Mouse (Mus musculus) midbrain, embryonic 16.5 days (tissue): ENCODE measurements around the gene Nfkbib. TPM values are rescaled to one million over a fixed set of nuclear protein-coding genes. Genes with fewer than 3 reads are reported as not detected.

ENCODE experiments used
- ATAC-seq: fragments of 200-750 bp; cut with Nextera tagmentation; 2 replicates; pipeline ENCODE4 v1.8.0; 2017; ENCODE audit warnings: moderate TSS enrichment
- H3K27ac ChIP-seq: fragments of 300-500 bp; sonication (generic); 2 replicates; pipeline ENCODE4 v1.5.1; 2014; ENCODE audit warnings: mild to moderate bottlenecking, low read length, mixed read lengths
- H3K27me3 ChIP-seq: fragments of 300-500 bp; sonication (generic); 2 replicates; pipeline ENCODE4 v1.6.1; 2014; ENCODE audit warnings: low read depth, low read length, mixed read lengths; ENCODE audit not compliant: control insufficient read depth, insufficient read depth
- H3K36me3 ChIP-seq: fragments of 300-500 bp; sonication (generic); 2 replicates; pipeline ENCODE4 v1.6.1; 2014; ENCODE audit warnings: mild to moderate bottlenecking, low read length, moderate library complexity, mixed read lengths; ENCODE audit not compliant: control insufficient read depth, insufficient read depth
- H3K4me1 ChIP-seq: fragments of 300-500 bp; sonication (generic); 2 replicates; pipeline ENCODE4 v1.6.1; 2014; ENCODE audit warnings: mild to moderate bottlenecking, low read length, mixed read lengths; ENCODE audit not compliant: control insufficient read depth, insufficient read depth
- H3K4me2 ChIP-seq: fragments of 300-500 bp; sonication (generic); 2 replicates; pipeline ENCODE4 v1.6.1; 2014; ENCODE audit warnings: mild to moderate bottlenecking, low read length, mixed read lengths
- H3K4me3 ChIP-seq: fragments of 300-500 bp; sonication (generic); 2 replicates; pipeline ENCODE4 v1.5.1; 2014; ENCODE audit warnings: low read depth, mild to moderate bottlenecking, low read length, moderate library complexity, mixed read lengths
- H3K9ac ChIP-seq: fragments of 300-500 bp; sonication (generic); 2 replicates; pipeline ENCODE4 v1.6.1; 2014; ENCODE audit warnings: low read depth, low read length, mixed read lengths
- H3K9me3 ChIP-seq: fragments of 300-500 bp; sonication (generic); replicated peaks from 2 replicates; pipeline ENCODE4 v1.6.1; 2014; ENCODE audit warnings: mild to moderate bottlenecking, low read length, mixed read lengths; ENCODE audit not compliant: control insufficient read depth, poor library complexity, severe bottlenecking
- WGBS: fragments of 180-500 bp; shearing (Covaris S2); extraction: QIAGEN DNeasy Blood & Tissue Kit; methylation state at CpG from one replicate; pipeline ENCODE4 v1.1.7; 2014; 5-methylcytosine and 5-hydroxymethylcytosine counted together
- polyA plus RNA-seq: library from polyadenylated mRNA; unstranded; fragments of >200 nt; fragmentation: Nextera tagmentation; extraction: Ambion mirVana; gene quantifications from 2 replicates; pipeline ENCODE4 v1.2.1, GENCODE M21; 2015

Gene Nfkbib
- polyA plus RNA-seq, 1 experiment from 2014 or later: 64.7 TPM

- H3K4me3 ChIP-seq: no peak overlapping the region
- 0 out of 2 replicates have a peak, but pooled peaks cover 3% of the 10 kb centered on the region for H3K4me1 ChIP-seq
- H3K27ac ChIP-seq: no peak overlapping the region
- H3K9ac ChIP-seq: no peak overlapping the region
- H3K27me3 ChIP-seq: no peaks in the 10 kb centered on the region; the same call in 1 of the 2 replicates
- ATAC-seq: no peak
- no peaks in the 10 kb centered on the region for H3K9me3 ChIP-seq
- 0 out of 2 replicates have a peak, but pooled peaks cover 2% of the 10 kb centered on the region for H3K36me3 ChIP-seq
- H3K4me2 ChIP-seq: no peak overlapping the region
Observed at GRCm38 (mm10) chr7:28791706-28792105, 24.4 kb upstream of the Nfkbib start.

- no peak overlapping the region for H3K4me3 ChIP-seq
- H3K36me3 ChIP-seq: 0 out of 2 replicates have a peak, but pooled peaks cover 2% of the 10 kb centered on the region
- H3K27ac ChIP-seq: no peak overlapping the region
- ATAC-seq: no peak
- no peaks in the 10 kb centered on the region for H3K9me3 ChIP-seq
- no peaks in the 10 kb centered on the region for H3K27me3 ChIP-seq
- no peak overlapping the region for H3K9ac ChIP-seq
- no peak overlapping the region for H3K4me2 ChIP-seq
- no peaks in the 10 kb centered on the region for H3K4me1 ChIP-seq
- 51% methylated on average over 8 of the region's 8 CpGs for WGBS
Observed at GRCm38 (mm10) chr7:28790066-28790806, 22.9 kb upstream of the Nfkbib start.

GRCm38 (mm10) chr7:28789235-28789634 lies 21.9 kb upstream of the Nfkbib start:
- Histone ChIP-seq H3K27me3 (no peaks in the 10 kb centered on the region), H3K36me3 (0 out of 2 replicates have a peak, but pooled peaks cover 2% of the 10 kb centered on the region), H3K4me1 (no peaks in the 10 kb centered on the region), H3K4me2 (no peak overlapping the region), H3K27ac (no peak overlapping the region), H3K4me3 (no peak overlapping the region), H3K9ac (no peak overlapping the region), H3K9me3 (no peaks in the 10 kb centered on the region)
- WGBS: 83% methylated on average over 3 of the region's 3 CpGs
- ATAC-seq: no peak

- H3K4me3 ChIP-seq: no peak within 1 kb of the TSS
Observed at GRCm38 (mm10) chr7:28788307-28789195, 21.2 kb upstream of the Nfkbib start, which contains the start of gene Rinl. Rinl (plus strand) TSS chr7:28788969.

GRCm38 (mm10) chr7:28787884-28788283 lies 20.6 kb upstream of the Nfkbib start:
- WGBS: 93% methylated on average over 9 of the region's 9 CpGs

More at GRCm38 (mm10) chr7:28788307-28789195, 21.2 kb upstream of the Nfkbib start, which contains the start of gene Rinl:
- WGBS: 76% methylated on average over 5 of the region's 5 CpGs
- H3K4me2 ChIP-seq: no peak within 1 kb of the TSS
- no peak for ATAC-seq
- no peaks in the 10 kb centered on the region for H3K27me3 ChIP-seq
- H3K36me3 ChIP-seq: 0 out of 2 replicates have a peak, but pooled peaks cover 2% of the 10 kb centered on the region
- no peak within 1 kb of the TSS for H3K27ac ChIP-seq
- H3K9me3 ChIP-seq: no peaks in the 10 kb centered on the region
- no peaks in the 10 kb centered on the region for H3K4me1 ChIP-seq
- no peak within 1 kb of the TSS for H3K9ac ChIP-seq

GRCm38 (mm10) chr7:28785161-28785560 lies 17.8 kb upstream of the Nfkbib start:
- no peaks in the 10 kb centered on the region for H3K4me1 ChIP-seq
- no peak overlapping the region for H3K4me3 ChIP-seq
- H3K36me3 ChIP-seq: 0 out of 2 replicates have a peak, but pooled peaks cover 2% of the 10 kb centered on the region
- H3K9ac ChIP-seq: no peak overlapping the region
- no peaks in the 10 kb centered on the region for H3K9me3 ChIP-seq
- no peak for ATAC-seq
- H3K27me3 ChIP-seq: no peaks in the 10 kb centered on the region
- no peak overlapping the region for H3K27ac ChIP-seq
- 72% methylated on average over 5 of the region's 5 CpGs for WGBS
- H3K4me2 ChIP-seq: no peak overlapping the region

More at GRCm38 (mm10) chr7:28787884-28788283, 20.6 kb upstream of the Nfkbib start:
- H3K4me3 ChIP-seq: no peak overlapping the region
- H3K36me3 ChIP-seq: 0 out of 2 replicates have a peak, but pooled peaks cover 2% of the 10 kb centered on the region
- no peaks in the 10 kb centered on the region for H3K9me3 ChIP-seq
- no peak overlapping the region for H3K9ac ChIP-seq
- ATAC-seq: no peak
- H3K27ac ChIP-seq: no peak overlapping the region
- H3K4me2 ChIP-seq: no peak overlapping the region
- no peaks in the 10 kb centered on the region for H3K4me1 ChIP-seq
- H3K27me3 ChIP-seq: no peaks in the 10 kb centered on the region

GRCm38 (mm10) chr7:28781261-28781663 lies 13.9 kb upstream of the Nfkbib start:
- H3K4me3 ChIP-seq: no peak overlapping the region
- H3K27me3 ChIP-seq: no peaks in the 10 kb centered on the region
- WGBS: 87% methylated on average over 8 of the region's 8 CpGs
- H3K9me3 ChIP-seq: no peaks in the 10 kb centered on the region
- H3K9ac ChIP-seq: no peak overlapping the region
- no peak overlapping the region for H3K27ac ChIP-seq
- peaks cover 7% of the 10 kb centered on the region; the same call in 1 of the 2 replicates for H3K36me3 ChIP-seq
- no peaks in the 10 kb centered on the region for H3K4me1 ChIP-seq
- ATAC-seq: no peak
- no peak overlapping the region for H3K4me2 ChIP-seq

- Histone ChIP-seq H3K36me3 (peaks cover 7% of the 10 kb centered on the region; the same call in 1 of the 2 replicates), H3K4me3 (no peak overlapping the region), H3K27ac (no peak overlapping the region), H3K4me2 (no peak overlapping the region), H3K9ac (no peak overlapping the region), H3K27me3 (no peaks in the 10 kb centered on the region), H3K4me1 (no peaks in the 10 kb centered on the region), H3K9me3 (no peaks in the 10 kb centered on the region)
- 80% methylated on average over 7 of the region's 7 CpGs for WGBS
- ATAC-seq: no peak
Observed at GRCm38 (mm10) chr7:28780857-28781256, 13.5 kb upstream of the Nfkbib start.
